Mouse (Mus musculus) embryo, embryonic 11 days (tissue): Measurements from ENCODE around the gene Gm49510.
A peak's percentile ranks its signal among the peaks of the same experiment; 100 is the strongest.
"Not testable (repeated sequence)": the region's sequence is repeated elsewhere in the genome, so short reads cannot be mapped to it uniquely, and the experiment has no call there.

Experiments used
- DNase-seq: peaks from one replicate; pipeline ENCODE4 v3.0.0-alpha.2; 2015

Gm49510 gene

GRCm38 (mm10) chr15:78878792-78879516 is 20.5 kb upstream of the Gm49510 start:
- DNase-seq: not testable (repeated sequence)

GRCm38 (mm10) chr15:78880432-78880831 is 19.0 kb upstream of the Gm49510 start:
- no peak for DNase-seq

DNA sequence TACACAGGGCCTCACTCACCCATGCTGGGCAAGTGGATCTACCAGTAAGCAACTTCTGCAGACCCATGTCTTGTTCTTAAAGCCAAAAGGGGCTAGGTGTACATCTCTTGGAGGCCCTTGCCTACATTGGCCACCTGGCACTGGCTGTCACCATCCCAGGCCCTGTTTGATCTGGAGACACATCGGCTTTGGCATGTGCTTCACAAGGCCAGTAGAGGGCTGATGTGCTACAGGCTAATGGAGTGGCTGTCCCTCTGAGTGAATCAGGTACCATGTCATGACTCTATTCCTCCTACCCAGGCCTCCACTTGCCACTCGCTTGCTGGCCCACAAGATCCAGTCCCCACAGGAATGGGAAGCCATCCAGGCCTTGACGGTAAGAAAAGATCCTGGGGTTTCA is 17.6 kb upstream of the Gm49510 start:
- DNase-seq: no peak

GRCm38 (mm10) chr15:78889401-78889853 is 10.0 kb upstream of the Gm49510 start:
- DNase-seq: no peak

DNA sequence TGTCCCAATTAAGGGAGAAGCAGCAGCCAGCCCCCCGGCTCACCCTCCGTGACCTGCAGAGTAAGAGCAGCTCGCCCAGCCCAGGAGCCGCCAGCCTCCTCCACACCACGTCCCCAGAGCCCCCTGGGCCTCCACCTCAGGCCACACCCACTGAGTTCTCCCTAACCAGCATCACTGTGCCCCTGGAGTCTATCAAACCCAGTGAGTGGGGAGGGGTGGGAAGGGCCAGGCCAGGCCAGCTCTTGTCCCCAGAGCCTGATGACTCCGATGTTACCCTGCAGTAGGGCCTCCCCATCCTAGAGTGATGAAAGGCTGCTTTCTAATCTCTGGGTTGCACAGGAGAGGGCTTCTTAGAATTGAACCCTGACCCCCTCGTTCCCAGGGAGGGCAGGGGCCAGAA is 7.0 kb upstream of the Gm49510 start:
- DNase-seq: no peak

- no peak for DNase-seq
Observed at GRCm38 (mm10) chr15:78894726-78895125, 4.7 kb upstream of the Gm49510 start.

GRCm38 (mm10) chr15:78895741-78896140 is 3.7 kb upstream of the Gm49510 start:
- DNase-seq: no peak

- DNase-seq: no peak
Observed at GRCm38 (mm10) chr15:78896149-78896548, 3.3 kb upstream of the Gm49510 start.

GRCm38 (mm10) chr15:78897488-78897887 is 2.0 kb upstream of the Gm49510 start:
- no peak for DNase-seq

- no peak for DNase-seq
Observed at GRCm38 (mm10) chr15:78898507-78899001, 913 bp upstream of the Gm49510 start.

DNA sequence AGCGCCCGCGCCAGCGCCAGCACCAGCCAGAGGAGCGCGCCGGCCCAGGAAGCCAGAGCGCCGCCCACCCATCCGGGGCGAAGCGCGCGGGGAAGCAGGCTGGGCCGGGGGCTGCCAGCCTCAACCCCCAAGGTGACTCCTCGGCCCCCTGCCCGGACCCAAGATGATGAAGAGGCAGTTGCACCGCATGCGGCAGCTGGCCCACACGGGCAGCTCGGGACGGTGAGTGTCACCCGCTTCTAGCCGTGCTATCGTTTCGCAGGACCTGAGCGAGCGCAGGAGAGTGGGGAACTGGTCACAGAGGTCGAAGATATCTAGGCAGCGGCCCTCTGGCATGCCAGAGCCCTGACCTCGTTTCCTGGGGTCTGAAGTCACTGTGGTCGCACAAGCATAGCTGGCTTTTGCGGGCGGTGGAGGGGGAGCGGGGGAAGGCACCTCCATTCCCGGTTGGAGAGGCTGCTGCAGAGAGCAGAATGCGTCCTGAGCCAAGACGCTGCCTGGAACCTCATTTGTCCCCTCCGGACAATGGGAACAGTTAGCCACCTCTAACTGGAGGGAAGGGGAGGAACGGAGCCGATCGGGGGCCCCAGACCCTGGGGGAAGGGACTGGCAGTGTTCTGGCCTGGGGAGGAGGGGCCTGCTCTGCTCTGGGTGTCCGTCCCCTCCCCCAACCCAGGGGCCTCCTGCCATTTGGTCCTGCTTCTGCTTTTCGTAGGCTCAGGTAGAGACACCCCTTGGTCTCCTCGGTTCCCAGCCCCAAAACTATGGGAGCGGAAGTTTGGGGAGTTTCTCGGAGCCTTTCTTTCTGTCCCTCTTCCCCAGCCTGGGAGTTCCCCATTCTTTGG is 495 bp downstream of the Gm49510 start, which contains the start of gene Sh3bp1:
Sh3bp1 (plus strand) TSS at position 29 of the 845 bp plus-strand sequence.
- DNase-seq: peak; percentile 86

- DNase-seq: no peak
Observed at GRCm38 (mm10) chr15:78900585-78901421, 1.3 kb downstream of the Gm49510 start.

DNA sequence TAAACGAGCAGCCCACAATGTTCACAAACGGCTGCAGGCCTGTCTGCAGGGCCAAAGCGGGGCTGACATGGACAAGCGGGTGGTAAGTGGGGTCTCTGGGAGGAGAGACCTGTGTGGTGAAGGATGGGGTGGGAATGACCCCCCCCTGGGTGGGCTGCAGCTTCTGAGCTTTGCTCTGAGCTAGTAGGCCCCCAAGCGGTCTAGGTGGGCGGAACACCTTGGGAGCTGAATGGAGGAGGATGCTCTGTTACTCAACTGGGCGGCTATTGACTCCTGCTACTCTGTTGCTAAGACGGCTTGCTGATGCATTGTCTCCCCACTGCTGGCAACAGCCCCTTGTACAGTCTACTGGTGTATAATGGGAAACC is 1.9 kb downstream of the Gm49510 start:
- no peak for DNase-seq

GRCm38 (mm10) chr15:78903243-78903642 is 3.8 kb downstream of the Gm49510 start:
- DNase-seq: peak; percentile 78

GRCm38 (mm10) chr15:78908399-78908798 is 8.9 kb downstream of the Gm49510 start:
- no peak for DNase-seq

DNA sequence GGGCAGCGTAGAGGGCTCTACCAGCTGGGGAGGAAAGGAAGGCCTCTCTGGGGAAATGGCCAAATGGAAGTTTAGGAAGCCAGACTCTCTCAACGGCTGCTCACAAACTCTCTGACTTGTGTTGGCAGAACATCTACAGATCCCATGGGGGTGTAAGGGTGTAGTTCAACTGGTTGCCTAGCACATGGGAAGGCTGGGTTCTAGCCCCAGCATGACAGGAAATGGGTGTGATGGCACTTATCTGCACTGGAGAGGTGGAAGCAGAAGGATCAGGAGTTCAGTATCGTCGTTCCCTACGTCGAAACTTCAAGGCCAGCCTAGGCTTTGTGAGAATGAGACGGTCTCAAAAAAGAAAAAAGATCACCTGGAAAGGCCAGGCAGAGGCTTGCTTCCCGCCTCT is 9.5 kb downstream of the Gm49510 start:
- DNase-seq: no peak

- DNase-seq: peak; percentile 68
Observed at GRCm38 (mm10) chr15:78912040-78912439, 12.6 kb downstream of the Gm49510 start.

- peak; percentile 99 for DNase-seq
Observed at GRCm38 (mm10) chr15:78913632-78914090, 14.2 kb downstream of the Gm49510 start, which contains the start of gene Pdxp. Gene Pdxp, plus strand, starts transcription at chr15:78913919.

- peak; percentile 84 for DNase-seq
Observed at GRCm38 (mm10) chr15:78914091-78914822, 14.8 kb downstream of the Gm49510 start.

GRCm38 (mm10) chr15:78914823-78915659 is 15.6 kb downstream of the Gm49510 start:
- no peak for DNase-seq

DNA sequence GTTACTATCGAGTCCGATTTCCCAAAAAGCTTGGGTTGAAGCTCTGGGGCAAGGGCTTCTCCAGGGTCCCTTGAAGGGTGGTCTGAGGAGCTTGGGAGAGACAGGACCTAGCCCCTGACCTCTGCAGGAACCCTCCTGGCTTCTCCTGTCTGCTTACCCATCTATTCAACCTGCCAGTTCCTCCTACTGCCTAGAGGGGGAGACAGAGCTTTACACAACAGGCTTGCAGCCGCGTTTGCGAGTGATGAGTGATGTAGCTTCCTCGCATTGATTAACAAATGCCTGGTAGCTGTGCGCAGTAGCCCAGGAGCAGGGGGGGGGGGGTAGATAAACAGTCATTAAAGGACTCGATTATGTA is 16.2 kb downstream of the Gm49510 start:
- DNase-seq: peak; percentile 91
